Mouse (Mus musculus) heart, adult 2 months (tissue): ENCODE measurements around the gene Ctnna3. TPM values are rescaled to one million over a fixed set of nuclear protein-coding genes. Genes with fewer than 3 reads are reported as not detected.

Experiments used
- DNase-seq, 2 experiments: peaks; one replicate each; pipeline ENCODE4 v3.0.0; 2021
- H3K27ac ChIP-seq: fragments of 200-600 bp; 2 replicates; pipeline ENCODE4 v1.8.1; 2022
- H3K27me3 ChIP-seq: fragments of 200-500 bp; 2 replicates; pipeline ENCODE4 v1.6.1; 2012; ENCODE audit warnings: mild to moderate bottlenecking, low read length, inconsistent platforms, mixed read lengths; ENCODE audit not compliant: control insufficient read depth, insufficient read depth
- H3K36me3 ChIP-seq: fragments of 200-500 bp; 2 replicates; pipeline ENCODE4 v1.6.1; 2012; ENCODE audit warnings: low read length, inconsistent platforms; ENCODE audit not compliant: control insufficient read depth, insufficient read depth
- H3K4me1 ChIP-seq: fragments of 200-500 bp; 2 replicates; pipeline ENCODE4 v1.6.1; 2011; ENCODE audit warnings: low read length; ENCODE audit not compliant: control insufficient read depth, insufficient read depth
- H3K4me3 ChIP-seq: fragments of 200-600 bp; 2 replicates; pipeline ENCODE4 v1.8.1; 2022
- H3K79me2 ChIP-seq: fragments of 200-500 bp; replicated peaks from 2 replicates; pipeline ENCODE4 v1.6.1; 2012; ENCODE audit warnings: mild to moderate bottlenecking, inconsistent platforms, low read length, moderate library complexity, mixed read lengths; ENCODE audit not compliant: control insufficient read depth, insufficient read depth
- H3K9ac ChIP-seq: fragments of 200-500 bp; 2 replicates; pipeline ENCODE4 v1.6.1; 2012; ENCODE audit warnings: low read depth, mild to moderate bottlenecking, control low read depth, inconsistent platforms, low read length, mixed read lengths
- CTCF ChIP-seq: fragments of 200-600 bp; IDR thresholded peaks from 2 replicates; pipeline ENCODE4 v1.8.1; 2022; ENCODE audit warnings: antibody characterized with exemption, mild to moderate bottlenecking, moderate library complexity
- EP300 ChIP-seq: fragments of 200-500 bp; IDR thresholded peaks from 2 replicates; pipeline ENCODE4 v1.6.1; 2011; ENCODE audit warnings: low read depth, low read length, control low read depth; ENCODE audit not compliant: insufficient read depth
- POLR2A ChIP-seq: fragments of 200-500 bp; IDR thresholded peaks from 2 replicates; pipeline ENCODE4 v1.6.1; 2011; ENCODE audit warnings: mild to moderate bottlenecking, low read depth, low read length, control low read depth; ENCODE audit not compliant: insufficient read depth
- WGBS: fragments of 180-500 bp; shearing (Covaris S2); methylation state at CpG from one replicate; pipeline ENCODE4 v1.1.7; 2018; 5-methylcytosine and 5-hydroxymethylcytosine counted together
- intact Hi-C: fragments of 180-260 bp; cut with DNase I; formaldehyde crosslinking; loops from one replicate; pipeline ENCODE4 v1.15.1; 2025
- polyA plus RNA-seq: library from polyadenylated mRNA; depleted of rRNA; stranded (reverse); fragments of >200 nt; gene quantifications from 2 replicates; pipeline ENCODE4 v1.2.3, GENCODE M21; 2012
- total RNA-seq, 2 experiments: library from RNA; stranded (reverse); gene quantifications; 2 replicates each; pipeline ENCODE4 v1.2.3; 2021

The Ctnna3 gene
- total and polyA plus RNA-seq, 3 experiments = 6.4 to 54.6 (median 46.9) TPM

GRCm38 (mm10) chr10:63985576-63985975, 555.7 kb downstream of the Ctnna3 start:
- H3K4me3 ChIP-seq = no peak overlapping the region
- 70% methylated on average over 4 of the region's 4 CpGs for WGBS
- H3K9ac ChIP-seq = no peak overlapping the region
- no peak for DNase-seq
- H3K79me2 ChIP-seq = no peaks in the 10 kb centered on the region
- intact Hi-C loops = no loop called here
- H3K27ac ChIP-seq = no peak overlapping the region
- no peaks in the 10 kb centered on the region for H3K36me3 ChIP-seq
- no peaks in the 10 kb centered on the region for H3K4me1 ChIP-seq
- no peak for TF ChIP-seq POLR2A
- no peak for TF ChIP-seq CTCF
- TF ChIP-seq EP300 = no peak
- H3K27me3 ChIP-seq = no peaks in the 10 kb centered on the region

- Histone ChIP-seq H3K4me1 (no peaks in the 10 kb centered on the region; the same call in none of the 2 replicates), H3K79me2 (no peaks in the 10 kb centered on the region; the same call in 1 of the 2 replicates), H3K36me3 (no peaks in the 10 kb centered on the region), H3K27me3 (no peaks in the 10 kb centered on the region), H3K4me3 (no peak overlapping the region), H3K27ac (no peak overlapping the region), H3K9ac (no peak overlapping the region)
- TF ChIP-seq EP300 (no peak), POLR2A (no peak), CTCF (no peak)
- DNase-seq = no peak
- intact Hi-C loops = no loop called here
- WGBS = 87% methylated on average over 5 of the region's 5 CpGs
Observed at GRCm38 (mm10) chr10:63994251-63994650, 564.4 kb downstream of the Ctnna3 start.

- WGBS = 74% methylated on average over 6 of the region's 6 CpGs
- no peak for TF ChIP-seq CTCF
- TF ChIP-seq POLR2A = no peak
- TF ChIP-seq EP300 = no peak
- DNase-seq = no peak
- Histone ChIP-seq H3K27me3 (no peaks in the 10 kb centered on the region), H3K79me2 (no peaks in the 10 kb centered on the region), H3K9ac (no peak overlapping the region), H3K27ac (no peak overlapping the region), H3K4me1 (no peaks in the 10 kb centered on the region), H3K36me3 (no peaks in the 10 kb centered on the region), H3K4me3 (no peak overlapping the region)
- intact Hi-C loops = no loop called here
Observed at GRCm38 (mm10) chr10:64001531-64001930, 571.6 kb downstream of the Ctnna3 start.

- Histone ChIP-seq H3K4me3 (no peak overlapping the region), H3K4me1 (no peaks in the 10 kb centered on the region), H3K27me3 (no peaks in the 10 kb centered on the region), H3K79me2 (no peaks in the 10 kb centered on the region), H3K36me3 (no peaks in the 10 kb centered on the region), H3K9ac (no peak overlapping the region), H3K27ac (no peak overlapping the region)
- intact Hi-C loops = no loop called here
- TF ChIP-seq CTCF = no peak
- TF ChIP-seq POLR2A = no peak
- TF ChIP-seq EP300 = no peak
- DNase-seq = no peak
- WGBS = 55% methylated on average over 9 of the region's 9 CpGs
Observed at GRCm38 (mm10) chr10:64001996-64002395, 572.1 kb downstream of the Ctnna3 start.

GRCm38 (mm10) chr10:64020347-64020746, 590.4 kb downstream of the Ctnna3 start:
- Histone ChIP-seq H3K27me3 (no peaks in the 10 kb centered on the region), H3K36me3 (peaks cover 2% of the 10 kb centered on the region; the same call in 1 of the 2 replicates), H3K79me2 (no peaks in the 10 kb centered on the region), H3K9ac (no peak overlapping the region), H3K27ac (no peak overlapping the region), H3K4me1 (no peaks in the 10 kb centered on the region), H3K4me3 (no peak overlapping the region)
- DNase-seq = no peak
- intact Hi-C loops = no loop called here
- TF ChIP-seq CTCF (no peak), POLR2A (no peak), EP300 (no peak)
- 73% methylated on average over 1 of the region's 1 CpGs for WGBS

GRCm38 (mm10) chr10:64023340-64023739, 593.4 kb downstream of the Ctnna3 start:
- TF ChIP-seq POLR2A (no peak), CTCF (no peak), EP300 (no peak)
- Histone ChIP-seq H3K79me2 (no peaks in the 10 kb centered on the region), H3K27me3 (no peaks in the 10 kb centered on the region), H3K4me1 (no peaks in the 10 kb centered on the region), H3K36me3 (peaks cover 2% of the 10 kb centered on the region; the same call in 1 of the 2 replicates), H3K9ac (no peak overlapping the region), H3K4me3 (no peak overlapping the region), H3K27ac (no peak overlapping the region)
- intact Hi-C loops = no loop called here
- no peak for DNase-seq
- WGBS = 60% methylated on average over 6 of the region's 6 CpGs

- Histone ChIP-seq H3K4me1 (no peaks in the 10 kb centered on the region), H3K27me3 (no peaks in the 10 kb centered on the region), H3K9ac (no peak overlapping the region), H3K27ac (no peak overlapping the region), H3K79me2 (no peaks in the 10 kb centered on the region), H3K4me3 (no peak overlapping the region), H3K36me3 (no peaks in the 10 kb centered on the region)
- intact Hi-C loops = no loop called here
- TF ChIP-seq CTCF (no peak), POLR2A (no peak), EP300 (no peak)
- DNase-seq = no peak
Observed at GRCm38 (mm10) chr10:64030901-64031300, 601.0 kb downstream of the Ctnna3 start.
